Mouse (Mus musculus) leukemia stem cell, adult 10-12 weeks (primary cell): Measurements from ENCODE around the gene Alpl. TPM values are rescaled to one million over a fixed set of nuclear protein-coding genes. Genes with fewer than 3 reads are reported as not detected.

ENCODE experiments used
- polyA plus RNA-seq: library from polyadenylated mRNA; stranded (reverse); fragments of >175 nt; gene quantifications from 2 replicates; pipeline ENCODE4 v1.2.3, GENCODE M21; 2012; ENCODE audit warnings: low replicate concordance

Alpl gene
- polyA plus RNA-seq, result 5.1 and 8.6 TPM in 2 replicates

GRCm38 (mm10) chr4:137795611-137796557 lies at the start of gene Alpl:
Alpl (minus strand) TSS chr4:137796384.

Other genes with a start within 250 kb of the Alpl start
- not detected in 2 replicates for gene Ldlrad2, start 221.8 kb downstream of the Alpl start, polyA plus RNA-seq
- 20.0 and 52.3 TPM in 2 replicates for gene Usp48, start 202.6 kb downstream of the Alpl start, polyA plus RNA-seq
- 74.9 and 99.0 TPM in 2 replicates for gene Rap1gap, start 131.7 kb downstream of the Alpl start, polyA plus RNA-seq
- 33.9 and 54.1 TPM in 2 replicates for gene Ece1, start 65.9 kb upstream of the Alpl start, polyA plus RNA-seq
- gene Eif4g3, start 196.6 kb upstream of the Alpl start, polyA plus RNA-seq, result 84.7 and 104 TPM in 2 replicates